Comparison of ENCODE assay signal across 8 mouse cellular contexts in the genomic region with DNA sequence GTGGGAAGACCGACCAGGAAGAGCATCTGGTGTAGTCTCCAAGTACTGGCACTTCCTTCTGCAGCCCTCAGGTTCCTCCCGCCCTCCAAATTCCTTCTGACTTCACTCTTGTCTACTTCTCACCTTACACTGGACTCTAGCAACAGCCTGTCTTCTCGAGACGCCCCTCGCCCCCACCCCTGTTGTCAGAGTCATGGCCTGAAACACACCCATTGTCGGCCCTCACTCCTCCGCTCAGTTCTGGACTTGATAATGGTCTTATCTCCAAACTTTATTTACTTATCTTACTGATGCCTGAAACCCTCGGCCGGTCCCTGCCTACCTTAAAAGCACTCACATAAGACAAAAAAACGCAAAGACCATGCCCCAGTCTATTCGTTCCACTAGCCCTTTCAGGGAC. TPM values are rescaled to one million over a fixed set of nuclear protein-coding genes. Genes with fewer than 3 reads are reported as not detected.
A peak's percentile ranks its signal among the peaks of the same experiment; 100 is the strongest.
DNase-seq lines count a peak whose midpoint lies in the region; ATAC-seq lines count a peak whose summit lies in the region.

No protein-coding gene starts in this region.

- peaks cover 55% of the 10 kb centered on the region for H3K4me1 ChIP-seq in heart, embryonic 10.5 days
- peaks cover 3% of the 10 kb centered on the region; the same call in 1 of the 2 replicates for H3K4me1 ChIP-seq in hindbrain, embryonic 11.5 days (replicated peaks; ENCODE audit: control insufficient read depth, insufficient read depth, low read length)
- peaks cover 56% of the 10 kb centered on the region for H3K4me1 ChIP-seq in midbrain, embryonic 11.5 days (ENCODE audit: control insufficient read depth, insufficient read depth, low read length)

- WGBS in heart, embryonic 10.5 days: 6% methylated on average over 11 of the region's 11 CpGs
- 8% methylated on average over 11 of the region's 11 CpGs for WGBS in hindbrain, embryonic 11.5 days
- WGBS in midbrain, embryonic 11.5 days: 5% methylated on average over 11 of the region's 11 CpGs

- no peaks in the 10 kb centered on the region for H3K9me3 ChIP-seq in heart, embryonic 10.5 days
- no peaks in the 10 kb centered on the region for H3K9me3 ChIP-seq in hindbrain, embryonic 11.5 days (ENCODE audit: control insufficient read depth, low read length)
- no peaks in the 10 kb centered on the region for H3K9me3 ChIP-seq in midbrain, embryonic 11.5 days (ENCODE audit: control insufficient read depth, low read length)

- no peak for ATAC-seq in hindbrain, embryonic 11.5 days (ENCODE audit: low FRiP score)
- no peak for ATAC-seq in midbrain, embryonic 11.5 days (ENCODE audit: low FRiP score)

- H3K4me2 ChIP-seq in hindbrain, embryonic 11.5 days (replicated peaks; ENCODE audit: low read depth, low read length): peak overlapping the region; percentile 84
- peak overlapping the region; percentile 92 for H3K4me2 ChIP-seq in midbrain, embryonic 11.5 days

- peak overlapping the region; percentile 100 for H3K27ac ChIP-seq in heart, embryonic 10.5 days
- peak overlapping the region; percentile 99 for H3K27ac ChIP-seq in hindbrain, embryonic 11.5 days (ENCODE audit: low read depth, low read length)
- peak overlapping the region; percentile 95 for H3K27ac ChIP-seq in midbrain, embryonic 11.5 days (ENCODE audit: low read depth, low read length)

- peak overlapping the region; percentile 100 for H3K9ac ChIP-seq in hindbrain, embryonic 11.5 days (ENCODE audit: low read depth, low read length)
- peak overlapping the region; percentile 100 for H3K9ac ChIP-seq in midbrain, embryonic 11.5 days (ENCODE audit: low read length)

- no peak for DNase-seq in heart, embryonic 10.5 days (ENCODE audit: low spot score)
- no peak for DNase-seq in heart, postnatal 4 days
- DNase-seq in NIH3T3 (ENCODE audit: low read depth): peak; percentile 46
- DNase-seq in hindbrain, embryonic 11.5 days (ENCODE audit: low spot score): peak; percentile 47
- peak; percentile 91 for DNase-seq in midbrain, embryonic 11.5 days (ENCODE audit: low spot score, missing footprints)
- DNase-seq in right cerebral cortex, postnatal 10 days (ENCODE audit: low spot score in 2 of 2): no peak
- DNase-seq in layer of hippocampus, postnatal 10 days (ENCODE audit: low spot score in 2 of 2): no peak
- DNase-seq in layer of hippocampus, postnatal 14 days (ENCODE audit: low spot score in 2 of 2): no peak

- peak overlapping the region; percentile 77 for H3K4me3 ChIP-seq in heart, embryonic 10.5 days
- peak overlapping the region; percentile 83 for H3K4me3 ChIP-seq in hindbrain, embryonic 11.5 days (ENCODE audit: low read depth, low read length)
- H3K4me3 ChIP-seq in midbrain, embryonic 11.5 days (ENCODE audit: low read depth, low read length): peak overlapping the region; percentile 75

- H3K36me3 ChIP-seq in heart, embryonic 10.5 days: no peaks in the 10 kb centered on the region
- H3K36me3 ChIP-seq in hindbrain, embryonic 11.5 days (ENCODE audit: control insufficient read depth, insufficient read depth, low read length): no peaks in the 10 kb centered on the region
- no peaks in the 10 kb centered on the region for H3K36me3 ChIP-seq in midbrain, embryonic 11.5 days (ENCODE audit: control insufficient read depth, insufficient read depth, low read length)

- no peaks in the 10 kb centered on the region for H3K27me3 ChIP-seq in heart, embryonic 10.5 days (ENCODE audit: insufficient read depth, poor library complexity, severe bottlenecking)
- no peaks in the 10 kb centered on the region for H3K27me3 ChIP-seq in hindbrain, embryonic 11.5 days (ENCODE audit: control insufficient read depth, insufficient read depth, low read length)
- H3K27me3 ChIP-seq in midbrain, embryonic 11.5 days (ENCODE audit: control insufficient read depth, insufficient read depth, low read length): no peaks in the 10 kb centered on the region

RNA-seq across cellular contexts. Expression of a gene that starts 1.4 kb away (rescaled TPM):
- 1.8 and 1.9 TPM in 2 replicates for polyA plus RNA-seq in heart, embryonic 10.5 days (2016; fragmentation: Nextera tagmentation; extraction: Ambion mirVana)
- total RNA-seq in heart, postnatal 4 days (2021): 10 to 100 TPM; 39.5 to 45.8 TPM
- 5.1 and 5.7 TPM in 2 replicates for polyA plus RNA-seq in hindbrain, embryonic 11.5 days (2014; fragmentation: Nextera tagmentation; extraction: Ambion mirVana)
- 4.8 TPM in 2 replicates for polyA plus RNA-seq in midbrain, embryonic 11.5 days (2014; fragmentation: Nextera tagmentation; extraction: Ambion mirVana)
- total RNA-seq in layer of hippocampus, postnatal 10 days (2021): 10 to 100 TPM; 45.2 to 54.6 TPM
- total RNA-seq in layer of hippocampus, postnatal 14 days (2021): 10 to 100 TPM; 47.6 to 50.2 TPM

Comparison
In these comparisons a context has a peak if more than half of its experiments do, and no peak if none do; other contexts are left out.
1. DNase-seq: peak in NIH3T3 (single experiment), hindbrain, embryonic 11.5 days (single experiment) and midbrain, embryonic 11.5 days (single experiment); none in heart, embryonic 10.5 days (single experiment), heart, postnatal 4 days (single experiment), right cerebral cortex, postnatal 10 days (0 of 2), layer of hippocampus, postnatal 10 days (0 of 2) and layer of hippocampus, postnatal 14 days (0 of 2).
2. Peak in every context shown above with its lines, with median percentiles within 50 percentile points of each other: H3K27ac ChIP-seq and H3K4me3 ChIP-seq.